Mouse (Mus musculus): Measurements from ENCODE around the gene Ccdc3. TPM values are rescaled to one million over a fixed set of nuclear protein-coding genes. Genes with fewer than 3 reads are reported as not detected.
"Not testable (repeated sequence)": the region's sequence is repeated elsewhere in the genome, so short reads cannot be mapped to it uniquely, and the experiment has no call there.

The Ccdc3 gene
- 0.20 TPM in 1 of 2 replicates, not detected in the other for polyA plus RNA-seq (2012; ENCODE audit: insufficient read depth, insufficient read length, missing spikeins)

- Histone ChIP-seq H3K27ac (ENCODE audit: insufficient read depth, low read depth, low read length) (no peak within 1 kb of the TSS), H3K4me1 (ENCODE audit: control insufficient read depth, insufficient read depth, low read length) (no peaks in the 10 kb centered on the region), H3K4me3 (ENCODE audit: insufficient read depth, low read length) (no peak within 1 kb of the TSS)
- TF ChIP-seq CTCF (IDR thresholded peaks at IDR 0.05; ENCODE audit: low read depth, low read length) (no peak), POLR2A (IDR thresholded peaks at IDR 0.05; ENCODE audit: borderline replicate concordance, low read depth, low read length) (no peak)
These were observed at the start of gene Ccdc3 for GRCm38 (mm10) chr2:5137500-5138286. Ccdc3 (plus strand) TSS chr2:5137776.

DNA sequence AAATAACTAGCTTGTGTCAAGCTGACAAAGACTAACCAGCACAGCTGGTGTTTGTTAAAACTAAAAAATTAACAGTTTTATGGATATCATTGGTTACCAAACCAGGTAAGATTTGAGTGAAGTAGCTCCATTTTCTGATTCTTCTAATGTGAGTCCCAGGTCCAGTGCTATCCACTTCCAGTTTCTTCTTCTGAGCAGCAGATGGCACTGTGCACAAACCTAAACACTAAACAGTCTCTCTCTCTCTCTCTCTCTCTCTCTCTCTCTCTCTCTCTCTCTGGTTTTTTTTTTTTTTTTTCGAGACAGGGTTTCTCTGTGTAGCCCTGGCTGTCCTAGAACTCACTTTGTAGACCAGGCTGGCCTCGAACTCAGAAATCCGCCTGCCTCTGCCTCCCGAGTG, 47.2 kb upstream of the Ccdc3 start:
- H3K4me1 ChIP-seq (ENCODE audit: control insufficient read depth, insufficient read depth, low read length); H3K4me3 ChIP-seq (ENCODE audit: insufficient read depth, low read length); H3K27ac ChIP-seq (ENCODE audit: insufficient read depth, low read depth, low read length): not testable (repeated sequence)

- TF ChIP-seq CTCF (IDR thresholded peaks at IDR 0.05; ENCODE audit: low read depth, low read length) (no peak), POLR2A (IDR thresholded peaks at IDR 0.05; ENCODE audit: borderline replicate concordance, low read depth, low read length) (no peak)
- Histone ChIP-seq H3K4me1 (ENCODE audit: control insufficient read depth, insufficient read depth, low read length) (no peaks in the 10 kb centered on the region), H3K27ac (ENCODE audit: insufficient read depth, low read depth, low read length) (no peak overlapping the region), H3K4me3 (ENCODE audit: insufficient read depth, low read length) (no peak overlapping the region)
These were observed 42.7 kb upstream of the Ccdc3 start for GRCm38 (mm10) chr2:5094876-5095275.

DNA sequence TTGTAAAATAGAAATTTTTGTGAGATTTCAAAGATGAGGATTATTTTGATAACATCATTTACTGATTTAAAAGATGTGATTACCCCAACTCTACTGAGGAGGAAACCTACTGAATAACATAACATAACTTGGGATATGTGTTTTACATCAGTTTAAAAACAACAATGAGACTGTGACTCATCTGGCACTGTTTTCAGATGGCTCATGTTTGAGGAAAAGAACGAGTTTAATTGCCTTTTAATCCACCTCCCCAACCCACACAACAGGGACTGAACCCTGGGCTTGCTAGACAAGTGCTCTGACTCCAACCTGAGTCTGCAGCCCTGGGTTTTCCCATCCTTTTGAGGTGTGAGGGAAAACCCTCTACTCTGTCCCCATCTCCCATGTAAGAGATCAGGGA, 42.3 kb upstream of the Ccdc3 start:
- no peak for TF ChIP-seq CTCF (IDR thresholded peaks at IDR 0.05; ENCODE audit: low read depth, low read length)
- TF ChIP-seq POLR2A (IDR thresholded peaks at IDR 0.05; ENCODE audit: borderline replicate concordance, low read depth, low read length), result no peak
- Histone ChIP-seq H3K4me1 (ENCODE audit: control insufficient read depth, insufficient read depth, low read length) (no peaks in the 10 kb centered on the region), H3K4me3 (ENCODE audit: insufficient read depth, low read length) (no peak overlapping the region), H3K27ac (ENCODE audit: insufficient read depth, low read depth, low read length) (no peak overlapping the region)

- Histone ChIP-seq H3K4me1 (ENCODE audit: control insufficient read depth, insufficient read depth, low read length) (no peaks in the 10 kb centered on the region), H3K27ac (ENCODE audit: insufficient read depth, low read depth, low read length) (no peak overlapping the region), H3K4me3 (ENCODE audit: insufficient read depth, low read length) (peak overlapping the region; percentile 21)
- no peak for TF ChIP-seq CTCF (IDR thresholded peaks at IDR 0.05; ENCODE audit: low read depth, low read length)
- no peak for TF ChIP-seq POLR2A (IDR thresholded peaks at IDR 0.05; ENCODE audit: borderline replicate concordance, low read depth, low read length)
These were observed 39.7 kb upstream of the Ccdc3 start for GRCm38 (mm10) chr2:5097786-5098445.

DNA sequence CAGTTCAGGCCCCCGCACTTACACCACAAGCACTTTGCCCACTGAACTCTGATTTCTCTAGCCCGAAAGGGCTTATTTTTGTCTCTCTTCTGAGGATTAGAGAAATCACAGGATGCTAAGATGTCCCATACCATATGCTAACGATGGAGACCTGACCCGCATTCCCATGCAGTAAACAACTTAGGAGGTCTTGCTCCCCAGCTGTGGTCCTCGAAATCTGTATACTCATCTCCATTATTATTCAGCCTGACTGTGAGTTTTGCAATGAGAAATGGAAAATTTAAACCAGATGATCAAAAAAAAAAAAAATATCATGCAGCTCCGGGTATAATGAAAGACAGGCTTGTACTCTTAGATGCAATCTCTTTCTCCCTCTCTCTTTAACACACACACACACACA, 38.4 kb upstream of the Ccdc3 start:
- no peak for TF ChIP-seq CTCF (IDR thresholded peaks at IDR 0.05; ENCODE audit: low read depth, low read length)
- TF ChIP-seq POLR2A (IDR thresholded peaks at IDR 0.05; ENCODE audit: borderline replicate concordance, low read depth, low read length), result no peak
- H3K27ac ChIP-seq (ENCODE audit: insufficient read depth, low read depth, low read length), result no peak overlapping the region
- no peaks in the 10 kb centered on the region for H3K4me1 ChIP-seq (ENCODE audit: control insufficient read depth, insufficient read depth, low read length)
- no peak overlapping the region for H3K4me3 ChIP-seq (ENCODE audit: insufficient read depth, low read length)

DNA sequence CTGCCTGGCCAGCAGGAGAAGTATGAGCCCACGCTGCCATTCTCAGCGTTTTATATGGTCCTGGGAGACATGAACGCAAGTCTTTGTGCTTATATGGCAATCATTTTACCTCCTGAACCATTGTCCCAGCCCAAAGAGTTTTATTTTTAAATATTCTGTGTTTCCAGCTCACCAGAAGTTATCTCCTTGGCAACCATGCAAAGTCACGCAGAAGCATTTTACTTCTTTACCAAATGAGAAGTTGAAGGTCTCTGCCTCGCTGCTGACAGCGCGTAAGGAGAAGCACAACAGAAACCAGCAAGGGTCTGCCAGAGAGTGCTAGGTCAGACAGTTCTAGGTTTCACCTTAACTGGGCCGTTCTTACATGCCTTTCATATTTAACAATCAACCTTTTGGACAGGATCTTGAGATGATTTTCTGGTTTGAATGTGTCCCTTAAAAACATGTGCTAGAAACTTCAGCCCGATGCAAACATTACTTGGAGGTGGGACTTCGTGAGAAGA, 35.8 kb upstream of the Ccdc3 start:
- Histone ChIP-seq H3K27ac (ENCODE audit: insufficient read depth, low read depth, low read length) (no peak overlapping the region), H3K4me3 (ENCODE audit: insufficient read depth, low read length) (no peak overlapping the region), H3K4me1 (ENCODE audit: control insufficient read depth, insufficient read depth, low read length) (no peaks in the 10 kb centered on the region)
- TF ChIP-seq POLR2A (IDR thresholded peaks at IDR 0.05; ENCODE audit: borderline replicate concordance, low read depth, low read length) (no peak), CTCF (IDR thresholded peaks at IDR 0.05; ENCODE audit: low read depth, low read length) (no peak)

GRCm38 (mm10) chr2:5102891-5103290, 34.7 kb upstream of the Ccdc3 start:
- TF ChIP-seq POLR2A (IDR thresholded peaks at IDR 0.05; ENCODE audit: borderline replicate concordance, low read depth, low read length) (no peak), CTCF (IDR thresholded peaks at IDR 0.05; ENCODE audit: low read depth, low read length) (no peak)
- Histone ChIP-seq H3K4me3 (ENCODE audit: insufficient read depth, low read length) (no peak overlapping the region), H3K4me1 (ENCODE audit: control insufficient read depth, insufficient read depth, low read length) (no peaks in the 10 kb centered on the region), H3K27ac (ENCODE audit: insufficient read depth, low read depth, low read length) (no peak overlapping the region)

GRCm38 (mm10) chr2:5112785-5113291, 24.7 kb upstream of the Ccdc3 start:
- no peak overlapping the region for H3K27ac ChIP-seq (ENCODE audit: insufficient read depth, low read depth, low read length)
- no peak for TF ChIP-seq POLR2A (IDR thresholded peaks at IDR 0.05; ENCODE audit: borderline replicate concordance, low read depth, low read length)
- H3K4me1 ChIP-seq (ENCODE audit: control insufficient read depth, insufficient read depth, low read length), result peaks cover 10% of the 10 kb centered on the region
- H3K4me3 ChIP-seq (ENCODE audit: insufficient read depth, low read length), result no peak overlapping the region

DNA sequence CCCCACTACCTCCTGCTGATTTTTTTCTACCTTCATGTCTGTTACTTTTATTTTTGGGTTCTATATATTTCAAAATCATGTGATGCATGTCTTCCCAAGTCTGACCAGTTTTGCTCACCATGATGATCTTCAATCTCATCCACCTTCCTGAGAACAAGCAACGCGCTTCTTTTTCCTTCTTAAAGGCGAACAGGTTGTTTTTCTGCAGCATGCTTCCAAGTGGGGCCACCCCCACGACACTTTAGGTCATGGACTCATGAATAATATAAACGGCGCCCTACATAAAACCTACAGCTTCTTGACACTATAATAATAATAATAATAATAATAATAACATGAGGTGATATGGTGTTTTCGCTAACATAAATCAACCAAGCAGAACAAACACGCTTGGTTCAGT, 23.2 kb upstream of the Ccdc3 start:
- Histone ChIP-seq H3K27ac (ENCODE audit: insufficient read depth, low read depth, low read length) (no peak overlapping the region), H3K4me3 (ENCODE audit: insufficient read depth, low read length) (no peak overlapping the region), H3K4me1 (ENCODE audit: control insufficient read depth, insufficient read depth, low read length) (peaks cover 10% of the 10 kb centered on the region)
- no peak for TF ChIP-seq POLR2A (IDR thresholded peaks at IDR 0.05; ENCODE audit: borderline replicate concordance, low read depth, low read length)
- no peak for TF ChIP-seq CTCF (IDR thresholded peaks at IDR 0.05; ENCODE audit: low read depth, low read length)

All from bone marrow macrophage, adult 2 months (primary cell).